In the genomic region with DNA sequence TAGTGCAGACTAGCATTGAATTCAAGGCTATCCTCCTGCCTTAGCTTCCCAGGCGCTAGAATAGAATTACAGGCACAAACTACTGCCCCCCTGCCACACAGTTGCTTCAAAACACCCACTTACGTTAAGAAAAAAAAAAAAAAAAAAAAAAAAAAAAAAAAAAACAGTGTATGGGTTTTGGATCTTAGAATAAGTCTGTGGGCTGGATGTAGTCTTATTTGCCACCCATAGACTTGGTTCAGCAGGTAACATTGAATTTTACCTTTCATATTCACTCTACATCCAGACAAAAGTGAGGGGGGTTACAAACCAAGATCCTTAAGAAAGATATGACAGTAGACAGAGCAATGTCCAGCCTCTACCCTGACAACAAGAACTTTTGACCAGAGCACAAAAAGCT, we compare ENCODE assay signal across 24 mouse cellular contexts.
"Had no signal": no experiment of that assay in that cellular context is flagged by ENCODE, and none has a peak within 500 bp of the region (broad histone marks: within the 10 kb centered on the region; RNA-seq: fewer than 3 reads in every experiment).

No protein-coding gene starts in this region.

- H3K9me3 ChIP-seq: heart, embryonic 13.5 days; heart, embryonic 15.5 days; kidney, embryonic 15.5 days; limb, embryonic 13.5 days; limb, embryonic 15.5 days; liver, embryonic 12.5 days had no signal

- ATAC-seq: hindbrain, postnatal 0 days; intestine, embryonic 16.5 days; liver, embryonic 12.5 days had no signal

- DNase-seq: gastrocnemius, postnatal 14 days; gastrocnemius, postnatal 36 days; heart, adult 2 months; heart, postnatal 14 days; heart, postnatal 36 days; kidney, adult 11 months; kidney, adult 2 months; kidney, adult 9 months; kidney, postnatal 14 days; kidney, postnatal 36 days; layer of hippocampus, adult 9-11 months; layer of hippocampus, postnatal 36 days; left cerebral cortex, postnatal 4 days had no signal

- H3K9ac ChIP-seq: heart, embryonic 13.5 days; heart, embryonic 15.5 days; hindbrain, embryonic 14.5 days; kidney, embryonic 15.5 days; limb, embryonic 13.5 days; limb, embryonic 15.5 days; liver, embryonic 12.5 days had no signal

- H3K4me3 ChIP-seq: heart, adult 2 months; heart, embryonic 13.5 days; heart, embryonic 15.5 days; kidney, embryonic 15.5 days; limb, embryonic 13.5 days; limb, embryonic 15.5 days; liver, embryonic 12.5 days had no signal

- H3K27me3 ChIP-seq: heart, embryonic 13.5 days; heart, embryonic 15.5 days; kidney, embryonic 15.5 days; limb, embryonic 13.5 days; limb, embryonic 15.5 days; liver, embryonic 12.5 days had no signal

- H3K27ac ChIP-seq: heart, adult 2 months; heart, embryonic 13.5 days; heart, embryonic 15.5 days; hindbrain, embryonic 14.5 days; hindbrain, postnatal 0 days; kidney, embryonic 15.5 days; kidney, postnatal 0 days; limb, embryonic 13.5 days; limb, embryonic 15.5 days; liver, embryonic 12.5 days had no signal

- H3K4me2 ChIP-seq: heart, embryonic 11.5 days; heart, embryonic 13.5 days; heart, embryonic 15.5 days; hindbrain, embryonic 14.5 days; kidney, embryonic 15.5 days; limb, embryonic 13.5 days; limb, embryonic 15.5 days; liver, embryonic 12.5 days had no signal
